Mouse (Mus musculus) R1 (cell line): ENCODE results near the gene Prkaa1.

Source experiments
- DNase-seq: peaks from one replicate; pipeline ENCODE4 v3.0.0-alpha.2; 2018; ENCODE audit warnings: low read depth, low spot score

The Prkaa1 gene

GRCm38 (mm10) chr15:5143361-5144020, at the start of gene Prkaa1:
Gene Prkaa1 (plus strand): TSS chr15:5143861.
- DNase-seq = peak; percentile 73

- no peak for DNase-seq
Observed at GRCm38 (mm10) chr15:5095534-5096301, 47.9 kb upstream of the Prkaa1 start.

- DNase-seq = no peak
Observed at GRCm38 (mm10) chr15:5097376-5097775, 46.3 kb upstream of the Prkaa1 start.

- DNase-seq = no peak
Observed at GRCm38 (mm10) chr15:5102312-5102711, 41.3 kb upstream of the Prkaa1 start.

GRCm38 (mm10) chr15:5105891-5106290, 37.8 kb upstream of the Prkaa1 start:
- DNase-seq = no peak

- no peak for DNase-seq
Observed at GRCm38 (mm10) chr15:5106293-5106692, 37.4 kb upstream of the Prkaa1 start.

DNA sequence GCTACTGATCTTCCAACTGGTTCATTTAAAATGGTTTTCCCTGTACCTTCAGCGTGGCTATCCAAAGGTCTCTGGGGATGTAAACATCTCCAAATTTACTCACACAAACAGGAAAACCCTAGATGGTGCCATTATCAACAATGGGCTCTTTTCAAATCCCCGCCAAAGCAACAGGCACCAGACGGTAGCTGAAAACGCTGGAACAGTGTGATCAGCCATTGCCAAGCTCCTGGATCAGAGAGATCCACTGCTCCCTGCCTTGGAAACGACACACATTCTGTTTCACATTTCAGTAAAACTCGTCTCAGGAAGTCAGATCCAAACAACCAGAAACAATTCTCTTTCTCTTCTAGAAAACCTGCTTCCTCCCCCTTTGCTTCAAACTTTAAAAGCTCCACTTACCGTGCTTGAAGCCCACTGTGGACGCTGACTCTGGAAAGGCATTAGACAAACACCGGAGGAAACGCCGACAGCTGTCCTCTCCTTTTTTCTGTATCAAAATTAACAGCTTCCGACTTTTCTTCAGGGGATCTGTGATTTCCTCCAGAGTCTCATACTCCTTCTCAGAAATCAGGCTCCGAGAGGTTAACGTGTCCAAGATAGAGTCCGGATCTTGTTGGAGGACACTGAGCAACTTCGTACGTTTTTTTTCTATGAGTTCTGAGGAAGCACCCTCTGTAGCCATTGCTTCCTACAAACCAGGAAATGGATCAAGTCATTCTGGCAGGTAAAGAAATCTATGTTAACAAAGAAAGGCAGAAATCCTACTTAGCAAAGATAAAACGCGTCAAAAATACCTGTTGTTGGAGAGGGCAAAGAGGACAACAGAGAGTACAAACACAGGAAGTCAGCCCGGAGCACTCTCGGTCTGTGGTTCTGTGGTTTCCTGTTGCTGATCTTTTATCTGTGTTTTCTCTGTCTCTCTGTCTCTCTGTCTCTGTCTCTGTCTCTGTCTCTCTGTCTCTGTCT, 35.7 kb upstream of the Prkaa1 start, which contains the start of gene Card6:
TSS of gene Card6 (minus strand) at position 854 of the 969 bp plus-strand sequence.
- no peak for DNase-seq

- no peak for DNase-seq
Observed at GRCm38 (mm10) chr15:5108655-5109040, 35.0 kb upstream of the Prkaa1 start.

DNA sequence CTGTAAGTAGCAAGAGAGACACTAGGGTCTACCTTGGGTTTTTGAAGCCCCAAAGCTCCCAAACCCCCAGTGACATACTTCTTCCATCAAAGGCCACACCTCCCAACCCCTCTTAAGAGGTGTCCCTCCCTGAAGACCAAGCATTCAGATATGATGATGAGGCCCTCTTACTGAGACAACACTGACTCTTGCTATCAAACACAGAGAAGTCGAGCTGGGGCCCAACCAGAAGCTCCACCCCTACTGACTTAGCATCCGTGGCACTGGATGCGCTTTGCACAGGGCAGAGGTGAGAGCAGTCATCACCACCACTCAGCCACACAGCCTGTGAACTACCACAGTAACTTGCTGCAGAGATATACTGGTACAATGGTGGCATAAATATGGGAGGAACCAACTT, 31.0 kb upstream of the Prkaa1 start:
- DNase-seq = no peak

GRCm38 (mm10) chr15:5115173-5115572, 28.5 kb upstream of the Prkaa1 start:
- DNase-seq = no peak

DNA sequence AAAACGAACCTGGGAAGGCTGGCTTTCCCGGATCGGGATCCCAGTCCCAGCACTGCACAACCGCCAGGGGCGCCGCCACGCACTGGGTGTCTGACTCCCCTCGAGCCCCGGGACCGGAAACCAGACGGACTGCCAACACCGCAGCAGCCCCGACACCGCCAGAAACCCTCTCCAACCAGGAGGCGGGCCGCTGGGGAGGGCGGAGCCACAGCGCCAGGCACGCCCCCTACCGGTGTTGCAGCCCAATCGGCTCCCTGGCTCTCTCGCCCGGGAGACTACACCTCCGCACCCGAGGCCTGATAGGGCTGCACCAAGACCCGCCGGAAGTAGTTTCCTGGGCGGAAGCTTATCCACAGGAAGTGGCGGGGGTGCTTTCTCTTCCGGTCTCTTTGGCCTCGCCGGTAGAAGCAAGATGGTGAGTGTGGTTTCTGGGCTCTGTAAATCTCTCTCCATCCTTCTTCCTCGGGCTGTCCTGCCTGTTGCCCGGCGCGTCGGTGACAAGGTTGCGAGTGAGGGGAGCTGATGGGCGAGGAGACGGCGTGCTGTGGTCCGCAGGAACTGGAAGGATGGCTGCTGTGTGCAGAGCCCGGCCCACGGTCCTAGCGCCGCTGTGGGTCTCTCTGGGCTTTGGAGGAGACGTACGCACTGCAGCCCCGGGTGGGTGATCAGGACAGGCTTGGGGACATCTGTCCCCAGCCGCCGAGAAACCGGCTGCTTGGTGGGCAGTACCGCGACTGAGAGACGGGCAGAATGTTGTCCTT, 27.2 kb upstream of the Prkaa1 start, which contains the start of gene Rpl37:
TSS of gene Rpl37 (plus strand) at position 376 of the 761 bp plus-strand sequence.
- peak; percentile 98 for DNase-seq

DNA sequence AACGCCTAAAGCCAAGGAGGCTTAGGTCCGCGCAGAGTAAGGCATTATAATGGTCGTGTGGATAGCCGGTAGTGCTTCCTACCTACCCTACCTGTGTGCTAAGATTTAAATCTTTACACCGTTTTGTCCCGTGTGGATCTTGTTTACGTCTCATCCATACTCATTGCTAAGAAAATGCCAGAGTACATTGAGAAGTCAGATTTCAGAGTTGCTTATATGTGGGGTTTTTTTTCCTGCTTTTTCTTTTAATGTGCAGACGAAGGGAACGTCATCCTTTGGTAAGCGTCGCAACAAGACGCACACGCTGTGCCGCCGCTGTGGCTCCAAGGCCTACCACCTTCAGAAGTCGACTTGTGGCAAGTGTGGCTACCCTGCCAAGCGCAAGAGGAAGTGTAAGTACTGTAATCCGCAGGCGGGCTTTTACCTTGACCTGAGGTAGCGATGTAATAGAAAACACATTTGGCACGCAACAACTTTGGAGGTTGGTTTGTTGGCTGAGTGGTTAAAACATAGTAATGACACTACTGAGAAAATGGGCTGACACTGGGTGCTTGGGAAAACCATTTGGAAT, 26.5 kb upstream of the Prkaa1 start:
- peak; percentile 20 for DNase-seq

- peak; percentile 7 for DNase-seq
Observed at GRCm38 (mm10) chr15:5118626-5119025, 25.0 kb upstream of the Prkaa1 start.

GRCm38 (mm10) chr15:5119192-5119591, 24.5 kb upstream of the Prkaa1 start:
- no peak for DNase-seq

- no peak for DNase-seq
Observed at GRCm38 (mm10) chr15:5119707-5120106, 24.0 kb upstream of the Prkaa1 start.

DNA sequence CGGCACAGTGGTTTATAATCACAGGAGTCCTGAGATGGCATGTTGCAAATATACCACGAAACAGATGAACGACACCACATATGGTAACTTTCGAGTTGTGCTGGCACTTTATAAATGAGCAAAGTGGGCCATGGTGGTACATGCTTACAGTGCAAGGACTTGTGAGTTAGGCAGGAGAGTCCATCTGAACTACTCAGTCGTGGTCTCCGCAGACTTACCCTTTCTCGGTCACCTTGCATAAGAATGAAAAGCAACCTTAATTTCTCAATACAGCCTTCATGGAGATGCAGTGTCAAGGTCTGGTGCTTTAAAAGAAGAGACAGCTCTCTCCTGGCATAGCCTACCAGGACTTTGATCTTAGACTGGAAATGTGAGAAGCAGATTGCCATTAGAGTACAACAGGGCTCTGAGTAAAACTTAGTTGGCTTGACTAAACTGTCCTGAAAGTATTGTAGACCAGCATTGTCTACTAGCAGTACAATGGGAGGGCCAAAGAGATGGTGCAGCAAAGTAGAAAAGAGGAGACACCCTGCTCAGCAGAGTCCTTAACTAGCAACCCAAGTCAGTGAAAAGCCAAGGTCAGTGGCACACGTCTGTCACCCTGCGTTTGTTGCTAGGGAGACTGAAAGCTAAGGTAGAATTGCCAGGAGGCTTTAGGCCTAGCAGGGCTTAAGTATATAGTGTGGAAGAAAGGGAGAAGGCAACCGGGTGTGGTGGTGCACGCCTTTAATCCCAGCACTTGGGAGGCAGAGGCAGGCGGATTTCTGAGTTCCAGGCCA, 21.9 kb upstream of the Prkaa1 start:
- DNase-seq = peak; percentile 80

DNA sequence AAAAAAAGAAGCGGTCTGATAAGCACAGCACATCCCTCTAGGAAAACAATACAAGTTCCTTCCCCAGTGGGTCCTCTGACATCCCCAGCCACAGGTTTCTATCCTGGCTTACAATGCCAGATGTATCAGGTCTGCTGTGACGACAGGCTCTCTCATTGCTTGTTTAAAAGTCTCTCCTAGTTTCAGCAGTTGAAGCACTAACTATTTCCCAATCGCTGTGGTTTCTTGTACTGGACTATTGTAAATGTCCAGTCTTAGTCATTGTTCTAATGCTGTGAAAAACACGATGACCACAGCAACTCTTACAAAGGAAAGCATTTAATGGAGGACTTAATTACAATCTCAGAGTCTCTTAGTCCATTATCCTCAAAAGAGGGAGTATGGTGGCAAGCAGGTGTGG, 17.2 kb upstream of the Prkaa1 start:
- DNase-seq = no peak

- no peak for DNase-seq
Observed at GRCm38 (mm10) chr15:5127487-5127886, 16.2 kb upstream of the Prkaa1 start.

DNA sequence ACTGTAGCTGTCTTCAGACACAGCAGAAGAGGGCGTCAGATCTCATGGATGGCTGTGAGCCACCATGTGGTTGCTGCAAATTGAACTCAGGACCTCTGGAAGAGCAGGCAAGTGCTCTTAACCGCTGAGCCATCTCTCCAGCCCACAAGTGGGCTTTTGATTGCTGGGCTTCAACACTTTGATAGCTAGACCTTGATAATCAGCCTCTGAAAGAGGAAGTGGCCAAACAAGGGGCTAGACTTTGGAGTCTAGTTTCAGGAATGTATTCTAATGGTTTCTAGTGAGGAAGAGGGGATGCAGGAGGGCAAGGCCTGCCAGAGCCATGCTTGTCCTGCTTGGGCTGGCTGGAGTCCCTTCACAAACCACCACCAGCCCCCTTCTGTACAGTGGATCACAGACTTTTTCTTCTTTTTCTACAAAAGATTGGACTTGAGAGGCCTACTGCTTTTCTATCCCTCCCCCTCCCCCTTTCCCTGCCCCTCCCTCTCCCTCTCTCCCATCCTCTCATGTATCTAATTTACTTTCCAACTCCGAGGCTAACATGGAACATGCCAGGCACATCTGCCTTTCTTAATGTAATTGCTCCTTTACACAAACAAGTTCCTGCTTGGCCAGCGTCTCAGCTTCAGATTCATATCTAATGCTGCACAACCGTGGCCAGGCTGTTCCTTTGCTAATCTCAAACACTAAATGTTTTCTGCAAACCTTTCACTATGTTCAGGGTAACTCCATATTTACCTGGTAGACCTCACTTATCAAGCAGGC, 15.3 kb upstream of the Prkaa1 start:
- DNase-seq = no peak
